Mouse (Mus musculus) midbrain, embryonic 15.5 days (tissue): ENCODE measurements at regions not wholly inside any gene's neighbourhood (a gene's known extent, or its start where the extent isn't known, plus 50 kb on each side); places are given as distances from the start of the nearest gene placed in this dataset.

Experiments used
- ATAC-seq: fragments of 200-750 bp; cut with Nextera tagmentation; replicated peaks from 2 replicates; pipeline ENCODE4 v1.8.0; 2017; ENCODE audit warnings: moderate TSS enrichment
- H3K27ac ChIP-seq: fragments of 300-500 bp; sonication (generic); 2 replicates; pipeline ENCODE4 v1.5.1; 2015; ENCODE audit warnings: mild to moderate bottlenecking, inconsistent platforms
- H3K27me3 ChIP-seq: fragments of 300-500 bp; sonication (generic); replicated peaks from 2 replicates; pipeline ENCODE4 v1.6.1; 2015; ENCODE audit warnings: inconsistent platforms
- H3K36me3 ChIP-seq: fragments of 300-500 bp; sonication (generic); replicated peaks from 2 replicates; pipeline ENCODE4 v1.6.1; 2015; ENCODE audit warnings: inconsistent platforms
- H3K4me1 ChIP-seq: fragments of 300-500 bp; sonication (generic); 2 replicates; pipeline ENCODE4 v1.6.1; 2015; ENCODE audit warnings: inconsistent platforms
- H3K4me2 ChIP-seq: fragments of 300-500 bp; sonication (generic); 2 replicates; pipeline ENCODE4 v1.6.1; 2015; ENCODE audit warnings: inconsistent platforms, mild to moderate bottlenecking, moderate library complexity
- H3K4me3 ChIP-seq: fragments of 300-500 bp; sonication (generic); 2 replicates; pipeline ENCODE4 v1.5.1; 2015; ENCODE audit warnings: mild to moderate bottlenecking, inconsistent platforms
- H3K9ac ChIP-seq: fragments of 300-500 bp; sonication (generic); 2 replicates; pipeline ENCODE4 v1.6.1; 2015; ENCODE audit warnings: mild to moderate bottlenecking, inconsistent platforms
- H3K9me3 ChIP-seq: fragments of 300-500 bp; sonication (generic); 2 replicates; pipeline ENCODE4 v1.6.1; 2016; ENCODE audit warnings: inconsistent platforms
- WGBS: fragments of 180-500 bp; shearing (Covaris S2); methylation state at CpG from one replicate; pipeline ENCODE4 v1.1.7; 2015; ENCODE audit warnings: mixed read lengths; 5-methylcytosine and 5-hydroxymethylcytosine counted together

DNA sequence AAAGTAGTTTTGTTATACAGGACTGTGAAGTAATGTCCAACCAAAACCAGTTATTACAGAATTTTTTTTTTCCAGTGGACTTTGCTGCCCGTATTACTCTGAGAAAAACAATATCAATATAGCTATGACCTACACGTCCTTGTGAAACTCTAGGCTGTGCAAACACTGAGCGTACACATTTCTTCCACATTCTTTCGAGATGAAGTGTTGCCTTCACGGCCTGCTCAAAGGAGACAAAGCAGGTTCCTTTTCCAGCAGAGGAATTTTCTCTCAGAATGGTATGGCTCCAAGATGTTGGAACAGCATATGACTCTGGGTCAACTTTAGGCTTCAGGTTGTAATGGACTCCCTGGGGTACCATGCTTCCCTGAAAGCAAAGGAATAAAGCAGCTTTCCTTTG, 463.6 kb downstream of the Epha4 start:
- 71% methylated on average over 5 of the region's 5 CpGs for WGBS
- no peak for ATAC-seq
- no peaks in the 10 kb centered on the region for H3K36me3 ChIP-seq

DNA sequence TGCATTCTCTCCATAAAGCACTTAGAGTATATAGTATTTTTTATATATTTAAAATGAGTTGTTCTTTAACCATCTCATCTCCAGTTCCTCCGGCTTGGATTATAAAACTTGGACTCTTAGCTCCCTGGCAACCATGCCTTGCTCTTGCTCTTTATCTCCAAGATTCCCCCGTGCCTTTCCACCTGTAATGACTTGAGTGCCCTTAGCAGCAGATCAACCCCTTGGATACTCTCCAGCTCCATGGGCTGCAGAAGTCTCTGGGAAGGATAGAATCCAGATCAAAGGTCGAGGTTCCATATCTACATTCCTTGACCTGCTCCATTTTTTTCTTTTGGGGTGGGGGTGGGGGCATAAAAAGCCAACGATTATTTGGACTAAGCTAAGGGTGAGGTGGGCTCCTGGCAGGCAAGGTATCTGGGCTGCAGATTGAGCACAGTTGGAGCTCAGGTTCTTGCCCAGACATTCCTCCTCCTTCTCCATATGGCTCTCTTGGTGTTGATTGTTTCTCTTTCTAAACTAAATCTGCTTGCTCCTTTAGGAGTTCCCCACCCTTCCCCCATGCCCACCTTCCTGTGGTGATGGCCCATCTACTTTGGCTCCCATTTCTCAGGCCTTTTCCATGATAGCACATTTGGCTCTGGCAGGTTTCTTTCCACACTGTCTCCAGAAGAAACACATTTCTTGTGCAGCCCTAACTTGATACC, 460.9 kb downstream of the Epha4 start:
- Histone ChIP-seq H3K4me2 (no peak overlapping the region), H3K36me3 (no peaks in the 10 kb centered on the region), H3K4me3 (no peak overlapping the region), H3K27me3 (no peaks in the 10 kb centered on the region), H3K9ac (no peak overlapping the region), H3K27ac (no peak overlapping the region), H3K9me3 (no peaks in the 10 kb centered on the region), H3K4me1 (no peaks in the 10 kb centered on the region)
- WGBS: 78% methylated on average over 4 of the region's 4 CpGs
- ATAC-seq: no peak

More for the DNA sequence above, 463.6 kb downstream of the Epha4 start:
- Histone ChIP-seq H3K4me3 (no peak overlapping the region), H3K4me2 (no peak overlapping the region), H3K27ac (no peak overlapping the region), H3K4me1 (no peaks in the 10 kb centered on the region), H3K9ac (no peak overlapping the region), H3K9me3 (no peaks in the 10 kb centered on the region), H3K27me3 (no peaks in the 10 kb centered on the region)

DNA sequence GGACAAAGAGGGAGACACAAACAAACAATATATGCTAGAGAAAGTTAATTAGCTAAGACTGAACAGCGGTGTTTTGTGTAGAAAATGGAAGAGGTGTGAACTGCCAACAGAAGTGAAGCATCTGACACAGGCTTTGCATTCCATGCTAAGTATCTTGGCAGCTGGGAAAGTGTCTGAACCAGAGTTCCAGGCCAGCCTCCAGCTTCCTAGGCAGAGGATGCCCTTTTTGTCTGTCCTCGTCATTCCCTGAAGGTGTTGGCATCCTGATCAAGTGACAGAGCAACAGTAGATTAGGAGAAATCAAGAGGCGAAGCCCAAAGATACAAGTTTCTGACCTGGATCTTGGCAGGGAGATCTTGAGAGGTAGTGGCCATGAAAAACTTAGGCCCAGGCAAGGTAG, 452.4 kb downstream of the Epha4 start:
- no peaks in the 10 kb centered on the region for H3K27me3 ChIP-seq
- no peak for ATAC-seq
- no peak overlapping the region for H3K9ac ChIP-seq
- 90% methylated on average over 3 of the region's 3 CpGs for WGBS
- H3K27ac ChIP-seq: no peak overlapping the region
- no peaks in the 10 kb centered on the region for H3K36me3 ChIP-seq
- H3K9me3 ChIP-seq: no peaks in the 10 kb centered on the region
- no peak overlapping the region for H3K4me2 ChIP-seq
- no peaks in the 10 kb centered on the region for H3K4me1 ChIP-seq
- H3K4me3 ChIP-seq: no peak overlapping the region

DNA sequence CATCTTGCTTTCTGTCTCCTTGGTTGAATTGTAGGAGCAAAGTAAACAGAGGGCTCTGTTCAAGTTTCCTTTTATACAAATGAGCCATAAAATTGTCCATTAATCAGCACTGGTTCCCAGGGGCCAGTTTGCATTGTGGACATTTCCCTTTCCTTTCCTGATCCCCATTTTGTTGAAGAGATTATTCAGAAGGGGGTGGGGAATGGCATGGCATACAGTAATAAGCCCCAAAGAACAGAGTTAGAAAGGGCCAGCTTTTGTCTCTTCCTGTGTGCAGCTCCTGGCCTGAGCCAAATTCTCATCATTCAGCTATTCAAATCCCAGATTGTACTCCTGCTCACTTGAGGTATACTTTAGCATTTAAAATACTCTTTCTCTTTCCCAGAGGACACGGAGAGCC, 441.8 kb downstream of the Epha4 start:
- ATAC-seq: no peak
- WGBS: 53% methylated on average over 1 of the region's 1 CpGs

DNA sequence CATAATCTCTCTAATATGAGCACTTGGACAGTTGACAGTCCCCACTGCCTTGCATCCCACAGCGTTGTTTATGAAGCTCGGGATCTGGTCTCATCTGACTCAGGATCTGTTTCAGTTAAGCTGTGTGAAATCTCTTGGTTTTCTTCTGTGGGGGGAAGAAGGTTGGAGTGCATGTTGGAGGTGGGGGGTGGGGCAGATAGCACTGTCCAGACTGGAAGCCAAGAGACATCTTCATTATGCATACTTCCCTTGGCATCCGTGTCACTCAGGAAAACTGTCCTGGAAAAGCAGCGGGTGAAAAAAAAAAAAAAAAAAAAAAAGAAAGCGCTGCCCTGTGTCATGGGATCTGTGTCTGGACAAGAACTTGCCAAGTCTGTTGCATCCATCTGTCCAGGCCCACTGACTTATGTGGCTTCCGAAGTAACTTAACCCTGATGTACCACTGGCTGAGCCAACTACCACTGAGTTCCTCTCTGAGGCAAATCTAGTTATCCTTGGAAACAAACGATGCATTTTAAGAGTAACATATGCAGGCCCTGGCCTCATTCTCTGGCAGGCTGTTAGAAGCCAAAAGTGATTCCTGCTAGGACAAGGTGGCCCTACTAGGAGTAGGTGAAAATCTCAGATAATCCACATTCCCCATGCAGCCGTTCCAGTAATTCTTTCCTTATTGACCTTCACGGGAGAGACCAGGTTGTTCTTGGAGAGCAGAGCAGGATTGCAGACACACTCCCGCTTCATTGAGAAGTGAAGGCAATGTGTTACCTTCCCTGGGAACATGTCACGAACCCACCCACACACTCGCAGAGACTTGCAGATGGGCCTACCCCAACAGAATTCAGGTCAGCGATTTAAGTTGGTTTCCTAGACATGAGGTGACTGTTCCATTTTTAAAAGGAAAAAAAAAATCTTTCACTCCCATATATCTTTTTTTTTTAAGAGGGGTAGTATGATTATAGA, 439.7 kb downstream of the Epha4 start:
- Histone ChIP-seq H3K36me3 (no peaks in the 10 kb centered on the region), H3K9ac (no peak overlapping the region)

More for the DNA sequence above, 441.8 kb downstream of the Epha4 start:
- H3K27ac ChIP-seq: no peak overlapping the region
- H3K27me3 ChIP-seq: no peaks in the 10 kb centered on the region
- H3K36me3 ChIP-seq: no peaks in the 10 kb centered on the region
- H3K4me2 ChIP-seq: no peak overlapping the region
- H3K4me3 ChIP-seq: no peak overlapping the region
- no peak overlapping the region for H3K9ac ChIP-seq
- H3K4me1 ChIP-seq: no peaks in the 10 kb centered on the region
- no peaks in the 10 kb centered on the region for H3K9me3 ChIP-seq

DNA sequence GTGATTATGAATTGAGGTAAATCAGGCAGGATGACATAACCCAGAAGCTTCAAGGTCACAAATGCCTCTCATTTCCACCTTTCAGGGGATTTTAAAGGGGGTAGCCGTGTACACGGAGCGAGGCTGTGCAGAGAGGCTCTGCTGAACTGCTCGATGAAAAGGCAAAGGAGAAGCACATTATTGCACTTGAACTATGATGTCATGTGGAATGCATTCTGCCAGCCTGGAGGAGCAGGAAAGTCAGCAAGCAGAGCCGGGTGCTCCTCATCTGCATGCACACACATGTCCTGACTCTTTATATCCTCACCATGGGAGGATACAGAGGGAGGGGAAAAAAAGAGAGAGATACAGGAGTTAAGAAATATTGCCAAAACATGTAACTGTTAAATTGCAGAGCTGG, 434.1 kb downstream of the Epha4 start:
- H3K27ac ChIP-seq: no peak overlapping the region
- H3K36me3 ChIP-seq: no peaks in the 10 kb centered on the region
- H3K4me2 ChIP-seq: no peak overlapping the region
- H3K4me1 ChIP-seq: peaks cover 25% of the 10 kb centered on the region
- 17% methylated on average over 5 of the region's 5 CpGs for WGBS
- no peaks in the 10 kb centered on the region for H3K9me3 ChIP-seq
- H3K27me3 ChIP-seq: no peaks in the 10 kb centered on the region
- no peak overlapping the region for H3K4me3 ChIP-seq
- no peak overlapping the region for H3K9ac ChIP-seq
- no peak for ATAC-seq

More for the DNA sequence above, 439.7 kb downstream of the Epha4 start:
- H3K4me2 ChIP-seq: no peak overlapping the region
- H3K9me3 ChIP-seq: no peaks in the 10 kb centered on the region
- no peaks in the 10 kb centered on the region for H3K27me3 ChIP-seq
- H3K27ac ChIP-seq: no peak overlapping the region
- 83% methylated on average over 13 of the region's 13 CpGs for WGBS
- no peaks in the 10 kb centered on the region for H3K4me1 ChIP-seq
- H3K4me3 ChIP-seq: no peak overlapping the region
- no peak for ATAC-seq

DNA sequence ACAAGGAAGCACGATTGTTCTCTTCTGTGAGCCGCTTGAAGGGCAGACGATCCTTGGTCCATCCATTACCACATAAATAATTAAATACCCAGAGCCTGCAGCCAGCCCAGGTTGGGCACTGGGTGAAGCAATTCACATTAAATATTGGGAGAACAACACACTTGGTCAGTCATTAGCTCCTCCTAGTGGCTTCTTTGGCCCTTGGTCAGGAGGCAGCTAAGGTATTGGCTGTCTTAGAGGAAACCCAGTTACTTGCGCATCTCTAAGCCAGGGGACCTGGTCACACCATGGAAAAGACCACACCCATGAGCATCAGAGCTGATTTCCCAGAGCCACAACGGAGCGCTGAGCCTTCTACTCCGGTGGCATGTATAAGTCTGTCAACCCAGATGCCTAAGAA, 433.2 kb downstream of the Epha4 start:
- H3K9me3 ChIP-seq: no peaks in the 10 kb centered on the region
- peaks cover 25% of the 10 kb centered on the region for H3K4me1 ChIP-seq
- no peak overlapping the region for H3K4me2 ChIP-seq
- H3K9ac ChIP-seq: no peak overlapping the region
- ATAC-seq: 0 out of 2 replicates have a peak, but pooled peaks have one; percentile 39
- WGBS: 37% methylated on average over 7 of the region's 7 CpGs
- H3K36me3 ChIP-seq: no peaks in the 10 kb centered on the region
- no peak overlapping the region for H3K4me3 ChIP-seq
- H3K27ac ChIP-seq: no peak overlapping the region
- H3K27me3 ChIP-seq: no peaks in the 10 kb centered on the region

DNA sequence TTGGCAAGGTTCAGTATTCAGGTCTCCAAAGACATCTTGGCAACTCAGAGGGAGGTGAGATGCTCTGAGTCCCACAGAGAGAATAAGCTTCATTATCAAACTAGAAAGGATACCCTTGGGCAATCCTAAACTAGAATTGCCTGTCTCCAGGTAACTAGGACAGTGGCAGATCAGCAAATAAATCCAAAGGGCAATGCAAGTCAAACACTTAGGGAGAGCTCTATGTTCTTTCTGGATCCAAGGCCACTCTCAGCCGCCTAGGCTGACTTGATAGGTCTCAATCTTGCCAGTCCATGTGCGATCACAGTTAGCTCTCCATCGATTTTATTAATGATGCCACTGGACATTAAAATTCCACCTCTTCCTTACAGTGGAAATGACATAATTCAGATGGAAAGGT, 432.5 kb downstream of the Epha4 start:
- H3K36me3 ChIP-seq: no peaks in the 10 kb centered on the region
- no peak overlapping the region for H3K27ac ChIP-seq
- H3K9me3 ChIP-seq: no peaks in the 10 kb centered on the region
- H3K4me1 ChIP-seq: peaks cover 25% of the 10 kb centered on the region
- H3K27me3 ChIP-seq: no peaks in the 10 kb centered on the region
- no peak overlapping the region for H3K4me2 ChIP-seq
- H3K9ac ChIP-seq: no peak overlapping the region
- no peak for ATAC-seq
- 92% methylated on average over 3 of the region's 3 CpGs for WGBS
- no peak overlapping the region for H3K4me3 ChIP-seq

DNA sequence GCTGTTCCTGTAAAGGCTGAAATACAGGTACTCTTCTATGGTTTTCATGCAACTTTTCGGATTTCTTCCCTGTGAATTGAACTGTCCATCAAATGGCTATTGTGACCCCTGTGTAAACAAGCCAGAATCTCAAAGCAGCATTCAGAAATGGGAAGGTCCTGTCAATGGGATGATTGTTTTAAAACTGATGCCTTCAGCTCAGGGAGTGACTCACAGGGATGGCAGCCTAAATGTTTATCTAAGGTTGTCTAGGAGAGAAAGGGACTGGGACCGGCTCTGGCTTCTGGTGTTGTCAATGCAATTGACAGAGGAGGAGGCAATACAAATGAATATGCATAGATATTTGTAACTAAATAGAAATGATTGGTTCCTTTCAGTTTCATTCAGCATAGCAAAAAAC, 421.3 kb downstream of the Epha4 start:
- no peak for ATAC-seq

DNA sequence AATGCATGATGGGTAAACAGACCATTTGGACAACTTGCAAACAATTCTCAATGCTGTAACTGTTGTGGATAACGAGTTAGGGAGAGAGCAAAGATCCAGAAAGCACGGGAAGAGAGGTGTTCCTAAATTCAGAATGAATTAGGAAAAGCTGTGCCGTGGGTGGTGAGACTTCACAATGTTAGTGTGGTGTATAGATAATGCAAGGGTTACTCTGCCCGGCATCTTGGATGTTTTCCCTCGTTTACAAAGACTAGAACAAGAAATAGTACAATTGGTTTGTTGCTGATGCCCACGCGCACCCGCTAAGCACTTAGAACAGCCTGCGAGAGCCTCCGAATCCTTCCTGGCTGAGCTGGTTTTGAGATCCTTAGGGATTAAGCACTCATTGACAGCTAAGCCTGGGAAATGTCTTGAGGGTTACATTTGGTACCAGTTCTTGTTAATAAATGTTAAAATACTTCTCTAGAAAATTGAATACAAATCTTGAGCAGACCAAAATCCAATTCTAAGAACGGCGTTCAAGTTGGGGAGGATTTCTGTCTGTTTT, 413.1 kb downstream of the Epha4 start:
- WGBS: 18% methylated on average over 12 of the region's 12 CpGs
- H3K36me3 ChIP-seq: no peaks in the 10 kb centered on the region
- no peaks in the 10 kb centered on the region for H3K27me3 ChIP-seq
- no peak overlapping the region for H3K4me3 ChIP-seq
- H3K9ac ChIP-seq: no peak overlapping the region
- peak overlapping the region; percentile 13; the same call in 1 of the 2 replicates for H3K4me2 ChIP-seq
- H3K4me1 ChIP-seq: peaks cover 16% of the 10 kb centered on the region
- no peak overlapping the region for H3K27ac ChIP-seq
- H3K9me3 ChIP-seq: no peaks in the 10 kb centered on the region
- no peak for ATAC-seq

More for the DNA sequence above, 421.3 kb downstream of the Epha4 start:
- Histone ChIP-seq H3K4me1 (no peaks in the 10 kb centered on the region), H3K36me3 (no peaks in the 10 kb centered on the region), H3K9me3 (no peaks in the 10 kb centered on the region), H3K9ac (no peak overlapping the region), H3K4me2 (no peak overlapping the region), H3K27ac (no peak overlapping the region), H3K27me3 (no peaks in the 10 kb centered on the region), H3K4me3 (no peak overlapping the region)
- 39% methylated on average over 2 of the region's 2 CpGs for WGBS

DNA sequence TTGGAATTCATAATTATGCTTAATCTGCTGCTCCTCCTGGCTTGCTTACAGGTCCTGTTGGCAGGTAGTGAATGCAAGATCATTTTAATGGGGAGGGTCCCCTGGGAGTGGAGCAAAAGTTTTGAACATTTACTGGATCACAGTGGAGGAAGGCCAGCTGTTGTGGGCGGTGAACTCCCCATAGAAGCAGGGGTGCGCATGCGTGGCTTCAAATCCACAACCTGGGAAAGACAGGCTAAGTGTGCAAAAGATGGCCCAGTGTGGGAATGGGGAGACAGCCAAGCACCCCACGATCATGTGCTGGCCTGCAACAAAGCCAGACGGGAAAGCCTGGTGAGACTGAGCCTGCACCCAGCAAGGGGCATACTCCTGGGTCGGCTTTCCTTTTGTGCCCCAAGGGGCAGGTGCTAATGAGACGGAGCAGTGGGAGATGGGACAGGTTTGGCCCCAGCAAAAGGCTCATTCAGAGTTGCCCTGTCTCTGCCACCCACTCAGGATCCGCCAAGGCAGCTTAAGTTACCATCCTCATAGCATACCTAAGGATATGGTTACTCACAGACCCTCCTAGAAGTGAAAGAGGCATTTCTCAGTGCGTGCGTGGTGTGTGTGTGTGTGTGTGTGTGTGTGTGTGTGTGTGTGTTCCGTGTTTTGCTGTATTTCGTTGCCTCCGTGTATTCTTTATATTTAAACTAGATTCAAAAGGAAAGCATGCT, 412.3 kb downstream of the Epha4 start:
- H3K27me3 ChIP-seq: no peaks in the 10 kb centered on the region
- no peaks in the 10 kb centered on the region for H3K9me3 ChIP-seq
- H3K36me3 ChIP-seq: no peaks in the 10 kb centered on the region
- ATAC-seq: 0 out of 2 replicates have a peak, but pooled peaks have one; percentile 50
- no peak overlapping the region for H3K4me3 ChIP-seq
- H3K9ac ChIP-seq: no peak overlapping the region
- no peak overlapping the region; the same call in 1 of the 2 replicates for H3K4me2 ChIP-seq
- H3K27ac ChIP-seq: no peak overlapping the region
- WGBS: 37% methylated on average over 13 of the region's 13 CpGs
- peaks cover 16% of the 10 kb centered on the region for H3K4me1 ChIP-seq
